Mouse (Mus musculus): ENCODE results near the gene Xab2. TPM values are rescaled to one million over a fixed set of nuclear protein-coding genes. Genes with fewer than 3 reads are reported as not detected.

Xab2 gene
- polyA plus RNA-seq, 2 experiments, result 22.2 to 27.1 TPM

DNA sequence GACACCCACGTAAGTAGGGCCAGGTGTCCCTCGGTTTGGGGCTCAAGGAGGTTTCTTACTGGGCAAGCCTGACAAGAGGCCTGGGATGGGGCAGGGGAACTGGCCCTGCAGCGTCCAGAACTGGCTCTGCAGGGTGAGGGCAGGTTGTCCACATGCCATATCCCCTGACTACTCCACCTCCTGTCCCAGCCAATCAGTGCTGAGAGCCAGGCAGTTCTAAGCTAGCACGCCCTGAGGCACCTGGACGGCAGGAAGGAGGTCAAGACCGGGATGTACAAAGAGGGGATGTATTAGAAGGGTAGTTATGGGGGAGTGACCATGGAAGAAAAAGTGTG, 11.3 kb downstream of the Xab2 start:
- Histone ChIP-seq H3K27me3 (ENCODE audit: control insufficient read depth, insufficient read depth, low read length) (no peaks in the 10 kb centered on the region), H3K9me3 (ENCODE audit: control insufficient read depth, low read length) (no peaks in the 10 kb centered on the region), H3K4me1 (replicated peaks; ENCODE audit: control insufficient read depth in 2 of 2, insufficient read depth in 2 of 2, low read length in 1 of 2) (no peaks in the 10 kb centered on the region), H3K27ac (no peak overlapping the region), H3K36me3 (replicated peaks; ENCODE audit: control insufficient read depth, insufficient read depth, low read depth) (peaks cover 49% of the 10 kb centered on the region), H3K4me3 (ENCODE audit: insufficient read depth in 1 of 2, low read depth in 2 of 2, low read length in 2 of 2) (no peak overlapping the region), H3K9ac (replicated peaks) (no peak overlapping the region), H3K4me2 (ENCODE audit: low read depth) (no peak overlapping the region)
- WGBS (ENCODE audit: insufficient replicate concordance), result 81% methylated on average over 6 of the region's 6 CpGs
- no peak for TF ChIP-seq CTCF (IDR thresholded peaks at IDR 0.05; ENCODE audit: low read depth)
- no peak for TF ChIP-seq EP300 (IDR thresholded peaks at IDR 0.05; ENCODE audit: low read depth)
- ATAC-seq (ENCODE audit: insufficient read depth) (no peak), DNase-seq (ENCODE audit: low read depth in 3 of 3, low spot score in 3 of 3) (no peak)

DNA sequence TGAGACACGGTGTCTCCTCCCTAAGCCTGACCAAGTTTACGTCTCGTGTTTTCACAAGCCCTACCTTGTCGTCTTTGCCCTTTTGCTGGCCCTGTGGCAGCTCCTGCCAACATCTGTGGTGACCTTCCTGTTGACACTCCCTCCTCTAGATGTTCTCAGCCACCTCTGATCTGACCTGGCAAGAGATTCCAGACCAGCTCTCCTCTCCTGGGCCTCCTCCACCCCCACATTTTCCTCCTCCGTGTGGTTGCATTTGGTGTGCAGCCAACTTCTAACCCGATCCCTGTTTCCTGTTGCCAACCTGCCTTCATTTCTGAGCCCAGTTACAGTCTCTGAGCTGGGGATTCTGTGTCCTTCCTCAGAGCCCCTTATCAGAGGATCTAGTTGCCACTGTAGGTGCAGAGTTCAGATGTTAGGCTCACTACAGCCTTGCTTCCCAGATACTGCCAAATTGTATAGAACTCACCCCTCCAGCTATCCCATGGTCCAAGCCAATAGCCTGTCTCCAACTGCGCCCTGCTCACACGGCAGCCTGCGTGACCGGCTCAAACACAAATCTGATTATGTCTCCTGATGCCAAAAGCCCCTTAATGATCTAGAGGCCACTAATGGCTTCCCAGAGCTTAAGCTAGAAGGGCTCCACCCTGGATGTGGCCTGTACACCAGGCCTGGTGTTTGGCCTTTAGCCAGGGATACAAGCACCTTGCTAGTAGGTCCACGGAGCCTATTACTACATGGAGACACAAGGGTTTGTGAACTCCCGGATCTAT, 11.9 kb downstream of the Xab2 start:
- Histone ChIP-seq H3K9me3 (ENCODE audit: control insufficient read depth, low read length) (no peaks in the 10 kb centered on the region), H3K4me1 (replicated peaks; ENCODE audit: control insufficient read depth in 2 of 2, insufficient read depth in 2 of 2, low read length in 1 of 2) (no peaks in the 10 kb centered on the region), H3K36me3 (replicated peaks; ENCODE audit: control insufficient read depth, insufficient read depth, low read depth) (peaks cover 45% of the 10 kb centered on the region), H3K27ac (no peak overlapping the region), H3K27me3 (ENCODE audit: control insufficient read depth, insufficient read depth, low read length) (no peaks in the 10 kb centered on the region), H3K4me3 (ENCODE audit: insufficient read depth in 1 of 2, low read depth in 2 of 2, low read length in 2 of 2) (no peak overlapping the region), H3K4me2 (ENCODE audit: low read depth) (no peak overlapping the region), H3K9ac (replicated peaks) (no peak overlapping the region)
- TF ChIP-seq EP300 (IDR thresholded peaks at IDR 0.05; ENCODE audit: low read depth), result no peak
- TF ChIP-seq CTCF (IDR thresholded peaks at IDR 0.05; ENCODE audit: low read depth), result no peak
- DNase-seq (ENCODE audit: low read depth in 3 of 3, low spot score in 3 of 3) (no peak), ATAC-seq (ENCODE audit: insufficient read depth) (no peak)
- 80% methylated on average over 12 of the region's 12 CpGs for WGBS (ENCODE audit: insufficient replicate concordance)

DNA sequence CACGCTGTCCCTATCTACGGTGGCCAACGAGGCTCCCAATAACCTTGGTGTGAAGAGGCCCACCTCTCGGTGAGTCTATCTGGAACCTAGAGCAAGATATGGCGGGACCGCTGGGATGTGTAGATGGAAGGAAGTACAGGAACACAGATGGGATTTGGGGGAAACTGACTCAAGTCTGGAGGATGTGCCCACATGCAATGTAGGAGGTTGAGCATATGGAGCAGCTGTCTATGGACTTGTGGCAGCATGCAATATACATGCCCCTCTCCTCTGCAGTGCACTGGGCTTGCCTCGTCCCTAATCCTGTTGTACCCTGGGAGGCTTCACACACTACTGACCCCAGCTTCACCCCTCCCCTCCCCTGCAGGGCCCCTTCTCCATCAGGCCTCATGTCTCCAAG, 13.3 kb downstream of the Xab2 start:
- H3K27me3 ChIP-seq (ENCODE audit: control insufficient read depth, insufficient read depth, low read length), result no peaks in the 10 kb centered on the region
- WGBS (ENCODE audit: insufficient replicate concordance), result 83% methylated on average over 7 of the region's 7 CpGs
- no peaks in the 10 kb centered on the region for H3K4me1 ChIP-seq (replicated peaks; ENCODE audit: control insufficient read depth in 2 of 2, insufficient read depth in 2 of 2, low read length in 1 of 2)
- H3K9ac ChIP-seq (replicated peaks), result no peak overlapping the region
- H3K4me2 ChIP-seq (ENCODE audit: low read depth), result no peak overlapping the region
- DNase-seq (ENCODE audit: low read depth in 3 of 3, low spot score in 3 of 3) (no peak), ATAC-seq (ENCODE audit: insufficient read depth) (no peak)
- no peaks in the 10 kb centered on the region for H3K9me3 ChIP-seq (ENCODE audit: control insufficient read depth, low read length)
- no peak for TF ChIP-seq EP300 (IDR thresholded peaks at IDR 0.05; ENCODE audit: low read depth)
- no peak for TF ChIP-seq CTCF (IDR thresholded peaks at IDR 0.05; ENCODE audit: low read depth)
- no peak overlapping the region for H3K4me3 ChIP-seq (ENCODE audit: insufficient read depth in 1 of 2, low read depth in 2 of 2, low read length in 2 of 2)
- H3K36me3 ChIP-seq (replicated peaks; ENCODE audit: control insufficient read depth, insufficient read depth, low read depth), result peaks cover 31% of the 10 kb centered on the region
- no peak overlapping the region for H3K27ac ChIP-seq

DNA sequence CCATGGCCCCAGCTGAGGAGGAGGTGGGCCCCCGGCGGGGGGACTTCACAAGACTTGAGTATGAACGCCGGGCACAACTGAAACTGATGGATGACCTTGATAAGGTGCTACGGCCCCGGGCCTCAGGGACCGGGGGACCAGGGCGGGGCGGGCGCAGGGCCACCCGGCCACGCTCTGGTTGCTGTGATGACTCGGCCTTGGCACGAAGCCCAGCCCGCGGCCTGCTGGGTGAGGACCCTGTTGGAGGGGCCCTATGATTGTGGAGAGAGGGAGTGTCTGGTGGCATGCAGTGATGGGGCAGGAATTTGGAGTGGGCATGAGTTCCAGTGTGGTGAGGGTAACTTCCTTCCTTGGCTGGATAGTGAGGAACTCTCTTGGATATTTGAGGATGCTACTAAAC, 14.5 kb downstream of the Xab2 start:
- TF ChIP-seq EP300 (IDR thresholded peaks at IDR 0.05; ENCODE audit: low read depth), result no peak
- no peak for DNase-seq (ENCODE audit: low read depth in 3 of 3, low spot score in 3 of 3)
- Histone ChIP-seq H3K4me1 (replicated peaks; ENCODE audit: control insufficient read depth in 2 of 2, insufficient read depth in 2 of 2, low read length in 1 of 2) (no peaks in the 10 kb centered on the region), H3K9ac (replicated peaks) (no peak overlapping the region), H3K27me3 (ENCODE audit: control insufficient read depth, insufficient read depth, low read length) (no peaks in the 10 kb centered on the region), H3K9me3 (ENCODE audit: control insufficient read depth, low read length) (no peaks in the 10 kb centered on the region), H3K4me2 (ENCODE audit: low read depth) (no peak overlapping the region), H3K4me3 (ENCODE audit: insufficient read depth in 1 of 2, low read depth in 2 of 2, low read length in 2 of 2) (no peak overlapping the region), H3K27ac (no peak overlapping the region), H3K36me3 (replicated peaks; ENCODE audit: control insufficient read depth, insufficient read depth, low read depth) (peaks cover 19% of the 10 kb centered on the region)
- no peak for ATAC-seq (ENCODE audit: insufficient read depth)
- WGBS (ENCODE audit: insufficient replicate concordance), result 38% methylated on average over 16 of the region's 16 CpGs

DNA sequence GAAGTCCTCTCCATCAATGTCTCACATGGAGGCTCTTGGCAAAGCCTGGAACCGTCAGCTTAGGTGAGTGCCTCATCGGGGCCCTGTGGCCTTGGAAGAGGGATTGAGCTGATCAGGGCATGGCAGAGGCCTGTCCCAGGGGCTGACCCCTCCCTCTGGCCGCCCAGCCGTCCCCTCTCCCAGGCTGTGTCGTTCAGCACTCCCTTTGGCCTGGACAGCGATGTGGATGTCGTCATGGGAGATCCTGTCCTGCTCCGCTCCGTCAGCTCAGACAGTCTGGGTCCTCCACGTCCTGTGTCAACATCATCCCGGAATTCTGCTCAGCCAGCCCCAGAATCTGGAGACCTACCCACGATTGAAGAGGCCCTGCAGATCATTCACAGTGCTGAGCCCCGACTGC, 17.7 kb downstream of the Xab2 start:
- TF ChIP-seq CTCF (IDR thresholded peaks at IDR 0.05; ENCODE audit: low read depth) (no peak), EP300 (IDR thresholded peaks at IDR 0.05; ENCODE audit: low read depth) (no peak)
- ATAC-seq (ENCODE audit: insufficient read depth), result no peak

More for the DNA sequence above, 17.7 kb downstream of the Xab2 start:
- Histone ChIP-seq H3K27me3 (ENCODE audit: control insufficient read depth, insufficient read depth, low read length) (no peaks in the 10 kb centered on the region), H3K9me3 (ENCODE audit: control insufficient read depth, low read length) (no peaks in the 10 kb centered on the region), H3K9ac (replicated peaks) (no peak overlapping the region), H3K4me1 (replicated peaks; ENCODE audit: control insufficient read depth in 2 of 2, insufficient read depth in 2 of 2, low read length in 1 of 2) (no peaks in the 10 kb centered on the region), H3K36me3 (replicated peaks; ENCODE audit: control insufficient read depth, insufficient read depth, low read depth) (no peaks in the 10 kb centered on the region), H3K4me3 (ENCODE audit: insufficient read depth in 1 of 2, low read depth in 2 of 2, low read length in 2 of 2) (no peak overlapping the region), H3K27ac (no peak overlapping the region), H3K4me2 (ENCODE audit: low read depth) (no peak overlapping the region)
- whole genome bisulfite sequencing (ENCODE audit: insufficient replicate concordance), result 68% methylated on average over 13 of the region's 13 CpGs
- no peak for DNase-seq (ENCODE audit: low read depth in 3 of 3, low spot score in 3 of 3)
